Mouse (Mus musculus): ENCODE data around the gene Gcnt2. TPM values are rescaled to one million over a fixed set of nuclear protein-coding genes. Genes with fewer than 3 reads are reported as not detected.

Gene Gcnt2
- polyA plus RNA-seq, 1 experiment from 2014 or later, result 6.0 TPM

GRCm38 (mm10) chr13:41000926-41001639, 141.5 kb downstream of the Gcnt2 start, which contains the start of gene Pak1ip1:
Gene Pak1ip1 (plus strand): TSS chr13:41001023.
- peak within 1 kb of the TSS; percentile 100 for H3K27ac ChIP-seq (replicated peaks)
- H3K4me3 ChIP-seq (replicated peaks), result peak within 1 kb of the TSS; percentile 79
- WGBS, result under 1% methylated on average over 58 of the region's 58 CpGs
- no peaks in the 10 kb centered on the region for H3K27me3 ChIP-seq
- peaks cover 16% of the 10 kb centered on the region for H3K4me1 ChIP-seq
- peaks cover 18% of the 10 kb centered on the region for H3K36me3 ChIP-seq
- no peaks in the 10 kb centered on the region for H3K9me3 ChIP-seq (replicated peaks)
- peak; percentile 94 for ATAC-seq (ENCODE audit: insufficient number of reproducible peaks, low FRiP score, low TSS enrichment, low read depth)
- H3K4me2 ChIP-seq (replicated peaks), result peak within 1 kb of the TSS; percentile 85
- H3K9ac ChIP-seq, result peak within 1 kb of the TSS; percentile 91

- no peak for ATAC-seq (ENCODE audit: insufficient number of reproducible peaks, low FRiP score, low TSS enrichment, low read depth)
- peak overlapping the region; percentile 79 for H3K4me3 ChIP-seq (replicated peaks)
- H3K4me1 ChIP-seq, result peaks cover 16% of the 10 kb centered on the region
- 81% methylated on average over 5 of the region's 5 CpGs for WGBS
- H3K4me2 ChIP-seq (replicated peaks), result peak overlapping the region; percentile 85
- H3K9ac ChIP-seq, result no peak overlapping the region
- H3K9me3 ChIP-seq (replicated peaks), result no peaks in the 10 kb centered on the region
- no peaks in the 10 kb centered on the region for H3K27me3 ChIP-seq
- H3K36me3 ChIP-seq, result peaks cover 26% of the 10 kb centered on the region
- no peak overlapping the region for H3K27ac ChIP-seq (replicated peaks)
Measured at GRCm38 (mm10) chr13:41002001-41002400, 142.4 kb downstream of the Gcnt2 start.

GRCm38 (mm10) chr13:41006244-41006643, 146.7 kb downstream of the Gcnt2 start:
- Histone ChIP-seq H3K36me3 (peaks cover 68% of the 10 kb centered on the region), H3K4me3 (replicated peaks) (no peak overlapping the region), H3K9me3 (replicated peaks) (no peaks in the 10 kb centered on the region), H3K4me2 (replicated peaks) (no peak overlapping the region), H3K4me1 (peaks cover 8% of the 10 kb centered on the region), H3K27me3 (no peaks in the 10 kb centered on the region), H3K27ac (replicated peaks) (no peak overlapping the region), H3K9ac (no peak overlapping the region)
- WGBS, result 94% methylated on average over 4 of the region's 4 CpGs
- ATAC-seq (ENCODE audit: insufficient number of reproducible peaks, low FRiP score, low TSS enrichment, low read depth), result no peak

GRCm38 (mm10) chr13:41008271-41008670, 148.7 kb downstream of the Gcnt2 start:
- Histone ChIP-seq H3K4me3 (replicated peaks) (no peak overlapping the region), H3K36me3 (peaks cover 86% of the 10 kb centered on the region), H3K27ac (replicated peaks) (no peak overlapping the region), H3K9ac (no peak overlapping the region), H3K9me3 (replicated peaks) (no peaks in the 10 kb centered on the region), H3K27me3 (no peaks in the 10 kb centered on the region), H3K4me2 (replicated peaks) (no peak overlapping the region), H3K4me1 (no peaks in the 10 kb centered on the region)
- no peak for ATAC-seq (ENCODE audit: insufficient number of reproducible peaks, low FRiP score, low TSS enrichment, low read depth)
- 91% methylated on average over 10 of the region's 10 CpGs for WGBS

- Histone ChIP-seq H3K9me3 (replicated peaks) (no peaks in the 10 kb centered on the region), H3K36me3 (peaks cover 87% of the 10 kb centered on the region)
- 80% methylated on average over 8 of the region's 8 CpGs for WGBS
Measured at GRCm38 (mm10) chr13:41008946-41009345, 149.4 kb downstream of the Gcnt2 start.

More at GRCm38 (mm10) chr13:41008946-41009345, 149.4 kb downstream of the Gcnt2 start:
- no peaks in the 10 kb centered on the region for H3K4me1 ChIP-seq
- H3K27ac ChIP-seq (replicated peaks), result no peak overlapping the region
- no peak overlapping the region for H3K9ac ChIP-seq
- H3K27me3 ChIP-seq, result no peaks in the 10 kb centered on the region
- no peak overlapping the region for H3K4me3 ChIP-seq (replicated peaks)
- no peak for ATAC-seq (ENCODE audit: insufficient number of reproducible peaks, low FRiP score, low TSS enrichment, low read depth)
- H3K4me2 ChIP-seq (replicated peaks), result no peak overlapping the region

Small RNAs within 50 kb of the gene (microRNA-seq; reads per million reads assigned to microRNA genes)
- gene Mir5124a (ENCODE audit: borderline number of aligned reads), result not detected

Other genes starting within 250 kb of the Gcnt2 start
- gene Tfap2a, start 121.4 kb upstream of the Gcnt2 start, polyA plus RNA-seq (2015; fragmentation: Nextera tagmentation; extraction: Ambion mirVana), result 13.4 and 15.4 TPM in 2 replicates
- 56.2 and 58.7 TPM in 2 replicates for gene Pak1ip1, start 141.3 kb downstream of the Gcnt2 start, polyA plus RNA-seq (2015; fragmentation: Nextera tagmentation; extraction: Ambion mirVana)
- 192 and 201 TPM in 2 replicates for gene Tmem14c, start 156.5 kb downstream of the Gcnt2 start, polyA plus RNA-seq (2015; fragmentation: Nextera tagmentation; extraction: Ambion mirVana)
- gene Mak, start 220.0 kb downstream of the Gcnt2 start, polyA plus RNA-seq (2015; fragmentation: Nextera tagmentation; extraction: Ambion mirVana), result 1.7 and 3.8 TPM in 2 replicates

Measured in embryonic facial prominence, embryonic 15.5 days (tissue).